Mouse (Mus musculus) kidney, adult 2 months (tissue): Measurements from ENCODE around the gene Golga1. TPM values are rescaled to one million over a fixed set of nuclear protein-coding genes. Genes with fewer than 3 reads are reported as not detected.

Source experiments
- DNase-seq: peaks from one replicate; pipeline ENCODE4 v3.0.0; 2021
- H3K27ac ChIP-seq: fragments of 200-500 bp; 2 replicates; pipeline ENCODE4 v1.5.1; 2012; ENCODE audit warnings: low read depth, low read length, control low read depth, inconsistent platforms; ENCODE audit not compliant: insufficient read depth
- H3K27me3 ChIP-seq: fragments of 200-500 bp; replicated peaks from 2 replicates; pipeline ENCODE4 v1.6.1; 2012; ENCODE audit warnings: mild to moderate bottlenecking, moderate library complexity, low read length, inconsistent platforms; ENCODE audit not compliant: control insufficient read depth, insufficient read depth
- H3K36me3 ChIP-seq: fragments of 200-500 bp; 2 replicates; pipeline ENCODE4 v1.6.1; 2012; ENCODE audit warnings: mild to moderate bottlenecking, moderate library complexity, low read length, inconsistent platforms; ENCODE audit not compliant: control insufficient read depth, insufficient read depth
- H3K4me1 ChIP-seq: fragments of 200-500 bp; 2 replicates; pipeline ENCODE4 v1.6.1; 2011; ENCODE audit warnings: low read length; ENCODE audit not compliant: control insufficient read depth, insufficient read depth
- H3K4me3 ChIP-seq: fragments of 200-500 bp; 2 replicates; pipeline ENCODE4 v1.5.1; 2011; ENCODE audit warnings: mild to moderate bottlenecking, low read depth, low read length, control low read depth; ENCODE audit not compliant: insufficient read depth
- CTCF ChIP-seq: fragments of 200-500 bp; conservative IDR thresholded peaks from 2 replicates; pipeline ENCODE4 v1.5.1; 2011; ENCODE audit warnings: low read depth, mild to moderate bottlenecking, control low read depth, low read length, moderate library complexity, mixed read lengths; ENCODE audit not compliant: insufficient read depth, insufficient read length
- POLR2A ChIP-seq: fragments of 200-500 bp; IDR thresholded peaks from one replicate; pipeline ENCODE4 v1.6.1; 2011; ENCODE audit warnings: low read depth, low read length, control low read depth
- WGBS: fragments of 180-500 bp; shearing (Covaris S2); methylation state at CpG from one replicate; pipeline ENCODE4 v1.1.7; 2018; 5-methylcytosine and 5-hydroxymethylcytosine counted together
- polyA plus RNA-seq: library from polyadenylated mRNA; depleted of rRNA; stranded (reverse); fragments of >200 nt; gene quantifications from 2 replicates; pipeline ENCODE4 v1.2.3, GENCODE M21; 2012

The Golga1 gene
- polyA plus RNA-seq, 1 experiment, result 10.5 TPM

DNA sequence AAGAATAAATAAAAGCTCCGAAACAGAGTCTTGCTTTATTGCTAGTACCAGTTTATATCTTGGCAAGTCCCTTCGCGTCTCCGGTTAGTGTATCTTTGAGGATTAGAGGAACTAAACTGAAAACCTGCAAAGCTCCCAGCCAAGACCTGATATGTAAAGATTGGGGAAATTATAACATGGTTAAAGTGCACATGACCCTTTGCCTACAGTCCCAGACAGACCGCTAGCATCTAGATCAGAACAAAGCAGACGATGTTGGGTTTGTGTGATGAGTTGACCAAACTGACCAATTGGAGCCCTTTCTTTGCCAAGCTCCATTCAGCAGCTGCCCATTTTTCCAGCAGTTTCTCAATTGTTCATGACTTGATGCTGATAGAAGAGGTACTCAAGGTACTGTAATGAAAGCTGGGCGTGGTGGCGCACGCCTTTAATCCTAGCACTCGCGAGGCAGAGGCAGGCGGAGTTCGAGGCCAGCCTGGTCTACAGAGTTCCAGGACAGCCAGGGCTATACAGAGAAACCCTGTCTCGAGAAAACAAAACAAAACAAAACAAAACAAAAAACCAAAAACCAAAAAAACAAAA, 59.1 kb downstream of the Golga1 start:
- Histone ChIP-seq H3K36me3 (no peaks in the 10 kb centered on the region), H3K4me3 (no peak overlapping the region), H3K4me1 (peaks cover 24% of the 10 kb centered on the region), H3K27me3 (no peaks in the 10 kb centered on the region), H3K27ac (no peak overlapping the region)
- TF ChIP-seq CTCF, result no peak
- no peak for TF ChIP-seq POLR2A
- DNase-seq, result no peak
- WGBS, result 89% methylated on average over 14 of the region's 14 CpGs

DNA sequence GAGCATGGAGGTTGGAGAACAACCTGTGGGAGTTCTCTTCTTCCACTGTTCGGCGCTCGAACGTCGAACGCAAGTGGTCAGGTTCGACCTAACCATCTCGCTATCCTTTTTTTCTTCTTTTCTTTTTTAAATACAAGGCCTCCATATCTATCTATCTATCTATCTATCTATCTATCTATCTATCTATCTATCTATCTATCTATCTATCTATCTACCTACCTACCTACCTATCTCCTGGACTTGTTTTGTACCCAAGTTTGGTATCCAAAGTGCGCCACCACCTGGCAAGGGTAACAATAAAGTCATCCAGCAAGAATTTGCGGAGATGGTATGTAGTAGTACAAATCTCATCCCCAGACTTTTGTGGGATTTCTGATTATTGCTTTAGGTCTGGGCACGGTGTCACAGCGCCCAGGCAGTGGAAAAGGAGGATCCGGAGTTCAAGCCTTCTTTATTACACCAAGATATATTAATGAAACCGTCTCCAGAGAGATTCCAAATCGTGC, 59.7 kb downstream of the Golga1 start, which contains the start of gene Rpl35:
Gene Rpl35 (minus strand): TSS at position 51 of the 506 bp plus-strand sequence.
- H3K4me3 ChIP-seq, result peak within 1 kb of the TSS; percentile 79
- 8% methylated on average over 15 of the region's 15 CpGs for WGBS
- H3K27me3 ChIP-seq, result no peaks in the 10 kb centered on the region
- DNase-seq, result peak; percentile 75
- no peaks in the 10 kb centered on the region; the same call in 1 of the 2 replicates for H3K36me3 ChIP-seq
- H3K27ac ChIP-seq, result peak within 1 kb of the TSS; percentile 22; the same call in 1 of the 2 replicates
- H3K4me1 ChIP-seq, result peaks cover 24% of the 10 kb centered on the region
- 0 out of 2 replicates have a peak, but pooled peaks have one; percentile 14 for TF ChIP-seq CTCF
- no peak for TF ChIP-seq POLR2A

DNA sequence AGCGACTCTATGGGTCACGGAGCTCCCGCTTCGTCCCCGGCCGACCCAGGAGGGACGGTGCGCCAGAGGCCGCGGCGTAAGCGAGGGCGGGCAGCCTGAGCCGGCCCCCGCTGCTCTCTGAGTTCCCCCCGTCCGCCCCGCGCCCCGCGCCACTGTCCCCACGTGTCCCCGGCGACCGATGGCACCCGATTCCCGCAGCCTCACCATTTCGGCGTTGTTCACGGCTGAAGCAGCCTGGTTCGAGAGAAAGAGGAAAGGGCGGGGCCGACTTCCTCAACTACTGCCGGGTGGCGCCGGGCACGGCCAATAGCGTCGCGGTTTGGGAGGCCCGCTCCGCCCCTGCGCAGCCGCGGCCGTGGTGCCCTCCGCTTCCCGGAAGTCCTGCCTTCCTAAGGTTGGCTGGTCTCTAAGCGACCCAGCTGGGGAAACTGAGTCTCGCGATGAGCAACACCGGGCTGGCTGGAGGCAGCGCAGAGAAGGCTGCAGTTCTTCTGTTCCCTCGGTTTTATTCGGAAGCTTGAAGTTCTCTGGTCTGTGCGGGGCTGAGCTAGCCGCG, 60.4 kb downstream of the Golga1 start, which contains the start of gene Arpc5l:
Gene Arpc5l (plus strand): TSS at position 469 of the 556 bp plus-strand sequence.
- H3K4me1 ChIP-seq, result peaks cover 24% of the 10 kb centered on the region
- TF ChIP-seq POLR2A (peak; percentile 6), CTCF (no peak)

DNA sequence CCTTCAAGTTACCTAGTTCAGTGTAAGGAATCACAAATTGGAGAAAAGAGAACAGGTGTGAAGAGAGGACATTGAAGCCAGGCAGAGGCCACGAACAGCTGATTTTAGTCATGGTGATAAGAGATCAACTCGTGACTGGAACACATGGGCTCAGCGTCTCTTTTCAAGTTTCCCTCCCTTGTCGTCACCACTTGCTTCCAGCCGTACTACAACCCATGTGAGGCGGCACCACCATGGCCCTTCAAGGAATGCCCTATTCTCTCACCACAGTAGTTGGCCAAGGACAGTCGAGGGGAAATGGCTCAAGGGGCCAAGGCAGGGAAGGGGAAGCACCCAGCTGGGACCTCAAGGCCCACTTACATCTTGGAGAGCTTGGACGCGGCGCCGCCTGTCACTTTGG, 61.0 kb downstream of the Golga1 start:
- Histone ChIP-seq H3K36me3 (no peaks in the 10 kb centered on the region; the same call in 1 of the 2 replicates), H3K27ac (no peak overlapping the region), H3K4me1 (peaks cover 20% of the 10 kb centered on the region), H3K27me3 (no peaks in the 10 kb centered on the region), H3K4me3 (peak overlapping the region; percentile 79)
- under 1% methylated on average over 11 of the region's 11 CpGs for WGBS
- no peak for TF ChIP-seq CTCF
- TF ChIP-seq POLR2A, result no peak
- DNase-seq, result peak; percentile 18

More for the DNA sequence above, 60.4 kb downstream of the Golga1 start, which contains the start of gene Arpc5l:
- peak within 1 kb of the TSS; percentile 22; the same call in 1 of the 2 replicates for H3K27ac ChIP-seq
- H3K36me3 ChIP-seq, result no peaks in the 10 kb centered on the region; the same call in 1 of the 2 replicates
- peak within 1 kb of the TSS; percentile 79 for H3K4me3 ChIP-seq
- under 1% methylated on average over 58 of the region's 58 CpGs for WGBS
- DNase-seq, result peak; percentile 95
- no peaks in the 10 kb centered on the region for H3K27me3 ChIP-seq

DNA sequence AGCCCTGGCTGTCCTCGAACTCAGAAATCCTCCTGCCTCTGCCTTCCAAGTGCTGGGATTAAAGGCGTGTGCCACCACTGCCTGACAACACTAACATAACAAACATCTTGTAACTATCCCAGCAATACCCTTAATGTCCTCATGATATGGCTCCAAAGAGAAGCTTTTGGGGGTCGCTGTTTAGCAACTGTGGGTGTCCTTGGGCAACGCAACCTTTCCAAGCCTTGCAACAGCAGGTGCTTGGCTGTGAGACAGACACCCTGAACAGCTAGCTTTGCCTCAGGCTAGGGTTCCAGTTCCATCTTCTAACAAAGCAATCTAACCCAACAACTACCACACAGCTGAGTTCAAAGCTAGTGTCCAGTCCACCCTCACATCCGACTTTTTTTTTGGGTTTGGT, 61.8 kb downstream of the Golga1 start:
- no peak for DNase-seq
- 73% methylated on average over 5 of the region's 5 CpGs for WGBS
- peaks cover 12% of the 10 kb centered on the region for H3K4me1 ChIP-seq
- H3K36me3 ChIP-seq, result no peaks in the 10 kb centered on the region; the same call in 1 of the 2 replicates
- H3K27me3 ChIP-seq, result no peaks in the 10 kb centered on the region
- H3K4me3 ChIP-seq, result no peak overlapping the region
- TF ChIP-seq POLR2A (no peak), CTCF (no peak)
- no peak overlapping the region for H3K27ac ChIP-seq

DNA sequence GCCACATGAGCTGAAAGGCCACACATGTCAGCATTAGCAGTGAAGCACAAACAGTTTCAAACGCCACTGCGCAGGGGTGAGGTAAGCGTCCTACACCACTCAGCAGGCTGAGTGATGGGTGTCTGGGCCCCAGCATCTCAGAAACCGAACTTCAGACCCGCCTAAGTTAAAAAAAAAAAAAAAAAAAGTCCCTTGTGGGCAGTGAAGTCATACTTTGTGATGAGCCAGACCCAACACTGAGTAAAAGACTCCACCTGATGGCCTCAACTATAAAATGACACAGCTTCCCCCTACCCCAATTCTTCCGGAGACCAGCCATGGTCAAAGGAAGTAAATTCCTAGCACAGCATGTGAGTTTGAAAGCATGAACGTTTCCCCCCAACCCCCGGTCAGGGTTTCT, 62.2 kb downstream of the Golga1 start:
- 45% methylated on average over 8 of the region's 8 CpGs for WGBS
- Histone ChIP-seq H3K4me1 (peaks cover 12% of the 10 kb centered on the region), H3K4me3 (no peak overlapping the region), H3K27me3 (no peaks in the 10 kb centered on the region), H3K27ac (no peak overlapping the region), H3K36me3 (no peaks in the 10 kb centered on the region; the same call in 1 of the 2 replicates)
- DNase-seq, result no peak
- TF ChIP-seq CTCF (no peak), POLR2A (no peak)

DNA sequence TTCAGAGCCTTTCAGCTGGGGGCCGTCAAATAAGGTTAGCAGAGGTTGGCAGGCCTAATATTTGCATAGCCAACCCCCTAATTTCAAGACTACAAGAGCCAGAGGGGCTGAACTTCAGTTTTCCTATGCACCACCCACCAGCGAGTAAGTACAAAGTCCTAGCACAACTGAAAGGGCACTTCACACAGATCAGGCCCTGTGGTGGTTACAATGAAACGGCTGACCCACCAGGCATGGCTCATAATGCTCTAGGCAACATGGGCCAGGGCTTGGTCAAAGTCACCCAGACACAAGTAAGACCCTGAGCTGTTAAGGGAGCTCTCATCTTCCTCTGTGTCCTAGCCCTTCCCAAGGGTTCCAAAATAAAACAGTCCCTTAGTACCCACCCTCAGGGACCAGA, 63.5 kb downstream of the Golga1 start:
- H3K27me3 ChIP-seq, result no peaks in the 10 kb centered on the region
- DNase-seq, result peak; percentile 64
- 52% methylated on average over 3 of the region's 3 CpGs for WGBS

More for the DNA sequence above, 63.5 kb downstream of the Golga1 start:
- no peak overlapping the region for H3K4me3 ChIP-seq
- no peak overlapping the region for H3K27ac ChIP-seq
- peaks cover 12% of the 10 kb centered on the region for H3K4me1 ChIP-seq
- H3K36me3 ChIP-seq, result no peaks in the 10 kb centered on the region; the same call in 1 of the 2 replicates
- TF ChIP-seq CTCF, result no peak
- no peak for TF ChIP-seq POLR2A
